Mouse (Mus musculus): ENCODE results near the gene Taf4. TPM values are rescaled to one million over a fixed set of nuclear protein-coding genes. Genes with fewer than 3 reads are reported as not detected.

Gene Taf4
- 3.9 and 4.1 TPM in 2 replicates for polyA plus RNA-seq (2015; fragmentation: Nextera tagmentation; extraction: Ambion mirVana)

DNA sequence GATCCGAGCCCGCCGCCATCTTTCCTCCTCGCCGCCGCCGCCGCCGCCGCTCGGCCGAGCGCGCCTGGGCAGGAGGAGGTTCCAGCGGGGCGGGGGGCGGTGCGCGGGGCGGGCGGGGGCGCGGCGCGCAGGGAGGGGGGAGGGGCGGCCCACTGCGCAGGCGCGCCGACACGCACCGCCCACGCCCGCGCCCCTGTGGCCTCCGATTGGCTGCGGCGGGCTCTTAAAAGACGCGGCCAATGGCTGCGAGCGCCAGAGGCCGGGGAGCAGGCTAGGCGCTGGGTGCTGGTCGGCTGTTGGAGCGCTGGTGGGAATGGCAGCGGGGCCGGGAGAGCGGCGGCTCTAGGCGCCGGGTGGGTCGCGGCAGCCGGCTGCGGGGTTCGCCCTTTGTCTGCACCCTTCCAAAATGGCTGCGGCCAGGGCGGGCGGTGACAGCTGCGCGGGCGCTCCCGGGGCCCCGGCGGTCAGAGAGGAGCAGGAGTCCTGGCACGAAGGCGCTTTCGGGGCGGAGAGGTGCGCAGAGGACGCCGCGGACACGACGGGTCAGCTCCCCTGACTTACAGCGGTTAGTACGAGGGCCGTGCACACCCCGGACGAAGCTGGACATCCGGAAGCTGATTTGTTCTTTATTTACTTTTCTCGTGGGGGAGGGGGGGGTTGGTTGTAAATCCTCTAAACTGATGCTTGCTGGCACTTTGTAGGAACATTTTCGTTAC, at the start of gene Taf4:
TSS of gene Taf4 (minus strand) at position 19 of the 716 bp plus-strand sequence.

DNA sequence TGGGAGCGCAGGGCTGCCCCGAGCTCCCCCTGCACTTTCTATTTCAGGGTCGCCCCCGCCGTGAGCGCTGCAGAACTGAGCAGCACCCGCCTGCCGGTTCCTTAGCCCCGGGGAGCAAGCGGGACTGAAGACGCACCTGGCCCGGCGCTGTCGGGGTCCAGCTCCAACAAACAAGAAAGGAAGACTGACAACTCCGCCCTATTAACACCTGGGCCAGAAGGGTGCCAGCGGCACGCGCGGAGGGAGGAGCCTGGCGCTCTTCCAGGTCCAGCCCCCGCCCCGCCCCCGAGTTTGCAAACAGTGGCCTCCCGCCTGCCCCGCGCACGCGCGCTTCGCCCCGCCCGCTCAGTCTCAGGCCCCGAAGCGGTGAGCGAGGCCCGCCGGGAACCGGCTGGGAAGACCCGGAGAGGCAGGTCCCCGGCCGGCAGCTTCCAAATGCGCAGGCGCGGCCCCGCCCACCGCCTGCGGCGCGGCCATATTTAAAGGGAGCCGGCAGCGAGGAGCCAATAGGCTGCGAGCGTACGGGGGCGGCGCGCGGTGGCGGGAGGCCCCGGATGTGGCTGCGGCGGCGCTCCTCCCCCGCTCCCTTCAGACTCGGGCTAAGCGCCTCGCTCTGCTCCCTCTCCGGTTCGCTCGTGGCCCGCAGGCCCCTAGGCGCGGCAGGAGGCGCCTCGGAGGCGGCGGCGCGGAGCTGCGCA, 48.1 kb upstream of the Taf4 start, which contains the start of gene Lsm14b:
TSS of gene Lsm14b (plus strand) at position 587 of the 698 bp plus-strand sequence.

Other genes with a start within 250 kb of the Taf4 start
- gene Lsm14b, start 48.3 kb upstream of the Taf4 start, polyA plus RNA-seq (2015; fragmentation: Nextera tagmentation; extraction: Ambion mirVana), result 3.7 and 3.9 TPM in 2 replicates
- gene Psma7, start 65.8 kb upstream of the Taf4 start, polyA plus RNA-seq (2015; fragmentation: Nextera tagmentation; extraction: Ambion mirVana), result 420 and 434 TPM in 2 replicates
- 0.67 and 1.1 TPM in 2 replicates for gene Ss18l1, start 65.9 kb upstream of the Taf4 start, polyA plus RNA-seq (2015; fragmentation: Nextera tagmentation; extraction: Ambion mirVana)
- gene Mtg2, start 93.9 kb upstream of the Taf4 start, polyA plus RNA-seq (2015; fragmentation: Nextera tagmentation; extraction: Ambion mirVana), result 10.8 and 13.2 TPM in 2 replicates
- not detected in 2 replicates for gene Hrh3, start 127.8 kb upstream of the Taf4 start, polyA plus RNA-seq (2015; fragmentation: Nextera tagmentation; extraction: Ambion mirVana)
- gene Osbpl2, start 142.7 kb upstream of the Taf4 start, polyA plus RNA-seq (2015; fragmentation: Nextera tagmentation; extraction: Ambion mirVana), result 18.1 and 21.8 TPM in 2 replicates
- 113 and 118 TPM in 2 replicates for gene Adrm1, start 194.8 kb upstream of the Taf4 start, polyA plus RNA-seq (2015; fragmentation: Nextera tagmentation; extraction: Ambion mirVana)
- gene Lama5, start 249.2 kb upstream of the Taf4 start, polyA plus RNA-seq (2015; fragmentation: Nextera tagmentation; extraction: Ambion mirVana), result 4.5 and 6.5 TPM in 2 replicates